ENCODE assay signal across 9 mouse cellular contexts in genomic region chr12:75352410-75352809, GRCm38 (mm10). TPM values are rescaled to one million over a fixed set of nuclear protein-coding genes. Genes with fewer than 3 reads are reported as not detected.
DNase-seq lines count a peak whose midpoint lies in the region; ATAC-seq and TF ChIP-seq lines count a peak whose summit lies in the region.
"Had no signal": no experiment of that assay in that cellular context is flagged by ENCODE, and none has a peak within 500 bp of the region (broad histone marks: within the 10 kb centered on the region; RNA-seq: fewer than 3 reads in every experiment).

No protein-coding gene starts in this region.

- no peak for TF ChIP-seq EP300 in CH12.LX (IDR thresholded peaks at IDR 0.05; ENCODE audit: low read length)

- no peaks in the 10 kb centered on the region for H3K9me3 ChIP-seq in CH12.LX (replicated peaks; ENCODE audit: low read length)
- no peaks in the 10 kb centered on the region for H3K9me3 ChIP-seq in lung, embryonic 14.5 days (ENCODE audit: low read depth, low read length)

- 17% methylated on average over 6 of the region's 6 CpGs for WGBS in lung, embryonic 14.5 days

- no peak overlapping the region for H3K4me3 ChIP-seq in CH12.LX (replicated peaks in 1 of 3; ENCODE audit: low read depth in 2 of 3, low read length in 2 of 3, poor library complexity in 1 of 3)
- no peak overlapping the region for H3K4me3 ChIP-seq in lung, embryonic 14.5 days (ENCODE audit: low read depth, low read length)
- H3K4me3 ChIP-seq: myocyte had no signal

- TF ChIP-seq RAD21 in CH12.LX (IDR thresholded peaks at IDR 0.05; ENCODE audit: low read depth, low read length) = no peak

- H3K36me3 ChIP-seq in CH12.LX (replicated peaks in 1 of 2; ENCODE audit: control insufficient read depth in 1 of 2, insufficient read depth in 1 of 2, low read length in 1 of 2) = no peaks in the 10 kb centered on the region
- H3K36me3 ChIP-seq in lung, embryonic 14.5 days (ENCODE audit: insufficient read depth) = no peaks in the 10 kb centered on the region

- no peaks in the 10 kb centered on the region for H3K27me3 ChIP-seq in CH12.LX (replicated peaks)
- H3K27me3 ChIP-seq in lung, embryonic 14.5 days (ENCODE audit: insufficient read depth, low read length) = no peaks in the 10 kb centered on the region

- peak overlapping the region; percentile 16; the same call in 1 of the 2 replicates for H3K4me2 ChIP-seq in CH12.LX (ENCODE audit: insufficient read depth, low read depth, poor library complexity, severe bottlenecking)
- no peak overlapping the region for H3K4me2 ChIP-seq in lung, embryonic 14.5 days

- H3K79me2 ChIP-seq in CH12.LX (replicated peaks; ENCODE audit: control insufficient read depth, extremely low read depth, insufficient read depth, poor library complexity, severe bottlenecking) = no peaks in the 10 kb centered on the region

- no peak overlapping the region for H3K27ac ChIP-seq in CH12.LX (ENCODE audit: insufficient read depth, low read depth)
- peak overlapping the region; percentile 6 for H3K27ac ChIP-seq in lung, embryonic 14.5 days (ENCODE audit: low read depth)

- no peak for TF ChIP-seq POLR2A in CH12.LX (IDR thresholded peaks at IDR 0.05; ENCODE audit: low read depth, low read length)

- in situ Hi-C loops in CH12.LX (cut with MboI; ENCODE audit: low pct_ligation_motif_present, low pct_unique_long_range_greater_than_20kb, low sequenced_read_pairs) = no loop called here

- H3K9ac ChIP-seq in CH12.LX (ENCODE audit: insufficient read depth, low read depth) = no peak overlapping the region
- no peak overlapping the region for H3K9ac ChIP-seq in lung, embryonic 14.5 days

- ATAC-seq in lung, embryonic 14.5 days (ENCODE audit: insufficient read depth) = peak; percentile 74

- TF ChIP-seq CTCF in CH12.LX (conservative IDR thresholded peaks at IDR 0.05 in 1 of 2, IDR thresholded peaks at IDR 0.05 in 1 of 2; ENCODE audit: low read depth in 2 of 2, low read length in 2 of 2) = no peak
- TF ChIP-seq CTCF in lung, embryonic 14.5 days (IDR thresholded peaks at IDR 0.05; ENCODE audit: low read depth) = no peak

- peaks cover 0 to 13% of the 10 kb centered on the region in 2 experiments; a peak in 2 of 4 replicates for H3K4me1 ChIP-seq in CH12.LX (ENCODE audit: control insufficient read depth in 1 of 2, insufficient read depth in 2 of 2)
- H3K4me1 ChIP-seq in lung, embryonic 14.5 days (ENCODE audit: insufficient read depth) = no peaks in the 10 kb centered on the region

- dilution Hi-C loops in CH12.LX (cut with MboI; ENCODE audit: extremely low pct_ligation_motif_present, extremely low pct_unique_long_range_greater_than_20kb, low sequenced_read_pairs) = no loop called here

- DNase-seq in adrenal gland, postnatal 10 days = peak; percentile 32
- DNase-seq in adrenal gland, postnatal 4 days (ENCODE audit: low spot score in 2 of 2) = no peak
- no peak for DNase-seq in CH12.LX (ENCODE audit: extremely low read depth)
- peak; percentile 65 for DNase-seq in heart, postnatal 4 days
- peak; percentile 62 for DNase-seq in lung, embryonic 14.5 days
- DNase-seq in thymus, adult 18-20 months = no peak
- DNase-seq in B cell, adult 2 months = no peak
- no peak for DNase-seq in thymus, postnatal 4 days

TF ChIP-seq in CH12.LX, 34 proteins besides CTCF, POLR2A, EP300 and RAD21:
- TF ChIP-seq SMC3 (IDR thresholded peaks at IDR 0.05; ENCODE audit: low read depth, low read length) (no peak), PAX5 (IDR thresholded peaks at IDR 0.05; ENCODE audit: low read length) (no peak), MAZ (IDR thresholded peaks at IDR 0.05; ENCODE audit: low read depth, low read length) (no peak), POLR2AphosphoS2 (IDR thresholded peaks at IDR 0.05; ENCODE audit: low read depth, low read length) (no peak), MYC (IDR thresholded peaks at IDR 0.05; ENCODE audit: low read depth, low read length) (no peak), USF1 (IDR thresholded peaks at IDR 0.05; ENCODE audit: low read depth, low read length) (no peak), ZKSCAN1 (IDR thresholded peaks at IDR 0.05; ENCODE audit: borderline replicate concordance, low read depth, low read length) (no peak), ETS1 (conservative IDR thresholded peaks at IDR 0.05; ENCODE audit: low read depth, low read length) (no peak), GABPA (IDR thresholded peaks at IDR 0.05; ENCODE audit: insufficient replicate concordance, low read depth, low read length) (no peak), NELFE (IDR thresholded peaks at IDR 0.05; ENCODE audit: low read depth, low read length) (no peak), MXI1 (IDR thresholded peaks at IDR 0.05; ENCODE audit: low read depth, low read length) (no peak), HCFC1 (IDR thresholded peaks at IDR 0.05; ENCODE audit: low read depth, low read length) (no peak), JUN (IDR thresholded peaks at IDR 0.05; ENCODE audit: insufficient read depth, low read depth, low read length) (no peak), CHD1 (IDR thresholded peaks at IDR 0.05; ENCODE audit: low read depth, low read length) (no peak), MEF2A (IDR thresholded peaks at IDR 0.05; ENCODE audit: borderline replicate concordance, low read depth, low read length) (no peak), CHD2 (IDR thresholded peaks at IDR 0.05; ENCODE audit: low read length) (no peak), MAX (IDR thresholded peaks at IDR 0.05; ENCODE audit: low read length) (no peak)

RNA-seq across cellular contexts. Expression of gene Rhoj, which starts 44.3 kb away (rescaled TPM):
- total RNA-seq in adrenal gland, postnatal 10 days (2021) = 10 to 100 TPM; 28.5 to 29.3 TPM
- 10 to 100 TPM; 25.5 to 29.3 TPM for total RNA-seq in adrenal gland, postnatal 4 days (2021)
- total RNA-seq in CH12.LX (2012; rRNA removed) (not detected in 2 replicates), CH12.LX (2014; rRNA removed) (not detected in 2 replicates)
- polyA plus RNA-seq in CH12.LX (2012; ENCODE audit: insufficient read length, low read depth) = not detected in 2 replicates
- 10 to 100 TPM; 42.7 to 43.7 TPM for total RNA-seq in heart, postnatal 4 days (2021)
- 54.4 and 57.1 TPM in 2 replicates for polyA plus RNA-seq in lung, embryonic 14.5 days (2014; fragmentation: Nextera tagmentation; extraction: Ambion mirVana)

Comparison
In these comparisons a context has a peak if more than half of its experiments do, and no peak if none do; other contexts are left out.
1. DNase-seq: peak in adrenal gland, postnatal 10 days (single experiment), heart, postnatal 4 days (single experiment) and lung, embryonic 14.5 days (single experiment); none in adrenal gland, postnatal 4 days (0 of 2), CH12.LX (single experiment), thymus, adult 18-20 months (0 of 2), B cell, adult 2 months (0 of 2) and thymus, postnatal 4 days (single experiment).
2. RNA of gene Rhoj, which starts 44.3 kb away (total RNA-seq): 42.7 to 43.7 TPM in heart, postnatal 4 days, 25.5 to 29.3 TPM in adrenal gland, postnatal 4 days and 28.5 to 29.3 TPM in adrenal gland, postnatal 10 days; not detected in CH12.LX; every median in the first group is over 10 times any median in the second.